Mouse (Mus musculus): Measurements from ENCODE around the gene Fbxo5.

DNA sequence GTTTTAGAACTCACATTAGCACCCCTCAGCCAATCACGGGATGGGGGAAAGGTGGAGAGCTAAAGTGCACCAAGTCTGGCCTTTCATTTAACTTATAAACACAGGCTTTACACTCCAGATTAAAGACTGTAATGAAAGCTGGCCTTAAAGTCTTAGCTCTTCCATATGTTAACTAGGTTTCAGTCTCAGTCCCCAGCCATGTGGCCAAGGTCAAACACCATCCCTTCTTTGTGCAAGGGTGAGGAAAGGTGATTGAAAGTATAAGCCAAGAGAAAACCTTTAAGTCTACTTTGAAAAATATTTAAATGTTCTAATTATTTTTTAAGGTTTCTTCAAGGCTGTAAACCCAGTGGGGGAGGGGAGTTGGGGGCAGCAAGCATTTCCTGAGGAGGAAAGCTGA, 1.7 kb downstream of the Fbxo5 start:
- TF ChIP-seq ZNF384 (IDR thresholded peaks at IDR 0.05; ENCODE audit: low read depth, low read length) (no peak), ZC3H11A (IDR thresholded peaks at IDR 0.05; ENCODE audit: borderline replicate concordance, low read depth, low read length) (no peak), HCFC1 (IDR thresholded peaks at IDR 0.05; ENCODE audit: borderline replicate concordance, insufficient read depth, low read length) (no peak)
